Mouse (Mus musculus) fibroblast of lung, adult 2 months (primary cell): Measurements from ENCODE around the gene Mcpt4.
A peak's percentile ranks its signal among the peaks of the same experiment; 100 is the strongest.
"Not testable (repeated sequence)": the region's sequence is repeated elsewhere in the genome, so short reads cannot be mapped to it uniquely, and the experiment has no call there.

Experiments
- DNase-seq: peaks from one replicate; pipeline ENCODE4 v3.0.0-alpha.2; 2011; ENCODE audit warnings: low read depth

Mcpt4 gene

DNA sequence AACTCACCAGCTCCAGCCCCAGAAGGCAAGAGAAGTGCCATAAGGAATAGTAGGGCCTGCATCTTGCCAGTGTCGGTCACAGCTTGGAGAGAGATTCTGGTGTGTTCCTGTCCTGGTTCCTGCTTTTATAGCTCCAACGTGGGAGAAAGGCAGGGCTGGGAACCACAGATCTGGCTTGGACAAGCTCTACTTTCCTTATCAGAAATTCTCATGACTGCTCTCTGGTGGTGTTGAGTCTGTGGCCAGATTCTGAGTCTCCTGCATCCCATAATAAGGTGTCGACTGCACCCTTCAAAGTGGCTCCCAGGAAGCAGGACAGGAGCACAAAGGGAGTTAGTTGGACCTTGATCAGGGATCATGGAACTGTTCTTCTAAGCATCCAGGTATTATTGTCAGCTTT lies at the start of gene Mcpt4:
Mcpt4 (minus strand) TSS at position 101 of the 400 bp plus-strand sequence.
- DNase-seq: not testable (repeated sequence)

DNA sequence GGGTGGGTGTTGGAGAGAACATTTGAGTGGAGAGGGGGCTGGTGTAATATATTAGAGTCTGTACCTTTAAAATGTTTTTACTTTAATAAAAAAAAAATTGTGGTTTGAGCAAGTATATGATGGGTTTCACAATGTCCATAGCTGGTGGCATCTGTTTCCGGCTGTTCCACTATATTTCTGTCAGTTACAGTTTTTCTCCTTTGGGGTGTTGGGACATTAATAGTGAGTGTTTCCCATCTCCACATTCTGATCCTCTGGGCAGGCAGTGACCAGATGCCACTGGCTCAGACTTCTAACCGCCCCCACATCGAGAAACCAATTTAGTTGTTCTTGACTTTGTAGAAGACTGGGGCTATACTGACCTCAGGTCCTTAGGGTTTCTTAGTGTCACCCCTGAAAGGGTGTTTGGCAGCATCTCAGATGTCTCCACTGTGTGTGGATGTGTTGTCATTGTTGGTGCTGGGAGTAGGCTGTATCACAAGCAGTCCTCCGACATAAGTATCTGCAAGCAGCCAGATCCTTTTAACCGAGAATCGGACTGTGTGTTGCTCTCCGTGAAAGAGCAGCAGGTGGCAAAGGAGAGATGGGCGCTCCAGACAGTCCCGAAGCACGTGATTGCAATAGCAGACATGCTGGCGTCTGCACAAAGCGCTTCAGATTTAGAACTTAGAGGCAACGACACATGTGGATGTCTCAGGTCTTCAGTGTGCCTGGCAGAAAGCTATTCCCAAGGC lies 43.5 kb upstream of the Mcpt4 start:
- DNase-seq: no peak

DNA sequence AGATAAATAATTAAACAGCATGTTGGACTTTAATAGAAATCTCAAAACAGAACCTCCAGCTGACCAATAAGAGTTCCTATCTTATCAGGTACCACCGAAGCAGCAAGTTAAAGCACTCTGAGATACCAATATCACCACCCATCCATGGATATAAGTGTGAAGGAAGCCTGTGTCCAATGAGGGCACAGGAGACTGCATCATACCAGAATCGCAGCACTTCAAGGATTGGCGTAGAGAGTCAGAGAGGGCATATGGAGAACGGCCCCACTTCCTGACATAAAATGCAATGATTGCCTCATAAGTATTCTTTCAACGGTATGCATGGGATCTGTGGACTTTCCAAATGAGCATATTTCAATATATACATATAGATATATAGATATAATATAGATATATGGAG lies 42.9 kb upstream of the Mcpt4 start:
- no peak for DNase-seq

DNA sequence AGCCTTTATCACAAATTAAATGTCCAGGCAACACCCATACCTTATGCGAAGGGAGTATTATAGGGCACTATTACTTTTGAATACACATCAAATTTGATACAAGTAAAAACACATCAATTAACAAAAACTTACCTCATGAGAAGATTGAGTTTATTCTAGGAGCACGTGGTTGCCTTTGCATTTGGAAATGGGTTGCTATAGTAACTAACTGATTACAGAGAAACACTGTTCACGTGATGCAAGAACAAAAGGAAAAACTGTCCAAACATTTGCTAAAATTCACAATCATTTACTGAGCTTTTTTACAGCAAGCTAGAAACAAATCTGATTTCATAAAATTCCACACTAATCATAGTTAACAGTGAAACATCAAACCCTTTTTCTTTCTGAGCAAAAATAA lies 41.3 kb upstream of the Mcpt4 start:
- DNase-seq: no peak

DNA sequence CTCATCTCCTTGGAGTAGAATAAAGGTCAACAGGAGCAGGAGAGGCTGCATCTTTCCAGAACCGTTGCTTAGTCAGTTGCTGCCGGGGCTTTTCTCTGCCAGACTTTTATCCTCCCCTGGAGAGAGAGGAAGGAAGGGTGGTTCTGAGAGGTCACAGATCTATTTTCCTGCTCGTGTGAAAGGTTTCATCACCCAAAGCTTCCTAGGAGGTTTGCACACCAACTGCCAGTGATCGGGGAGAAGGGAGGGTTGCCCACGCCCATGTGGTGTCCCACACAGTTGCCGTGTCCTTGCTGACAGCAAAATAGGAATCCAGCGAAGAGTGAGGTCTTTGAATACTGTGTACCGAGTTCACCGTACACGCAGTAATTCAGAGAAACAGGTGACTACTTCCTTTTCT lies 40.3 kb upstream of the Mcpt4 start, which contains the start of gene Ctsg:
Ctsg (minus strand) TSS at position 189 of the 400 bp plus-strand sequence.
- DNase-seq: no peak

DNA sequence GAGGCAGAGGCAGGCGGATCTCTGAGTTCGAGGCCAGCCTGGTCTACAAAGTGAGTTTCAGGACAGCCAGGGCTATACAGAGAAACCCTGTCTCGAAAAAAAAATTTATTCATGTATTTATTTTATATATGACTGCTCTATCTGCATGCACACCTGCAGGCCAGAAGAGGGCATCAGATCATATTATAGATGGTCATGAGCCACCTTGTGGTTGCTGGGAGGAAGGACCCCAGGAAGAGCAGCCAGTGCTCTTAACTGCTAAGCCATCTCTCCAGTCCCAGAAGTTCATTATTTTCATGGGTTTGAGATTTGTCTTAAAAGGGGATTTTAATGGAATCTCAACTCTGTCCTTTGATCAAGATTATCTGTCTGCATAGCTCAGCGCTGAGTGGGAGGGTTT lies 36.8 kb upstream of the Mcpt4 start:
- DNase-seq: no peak

DNA sequence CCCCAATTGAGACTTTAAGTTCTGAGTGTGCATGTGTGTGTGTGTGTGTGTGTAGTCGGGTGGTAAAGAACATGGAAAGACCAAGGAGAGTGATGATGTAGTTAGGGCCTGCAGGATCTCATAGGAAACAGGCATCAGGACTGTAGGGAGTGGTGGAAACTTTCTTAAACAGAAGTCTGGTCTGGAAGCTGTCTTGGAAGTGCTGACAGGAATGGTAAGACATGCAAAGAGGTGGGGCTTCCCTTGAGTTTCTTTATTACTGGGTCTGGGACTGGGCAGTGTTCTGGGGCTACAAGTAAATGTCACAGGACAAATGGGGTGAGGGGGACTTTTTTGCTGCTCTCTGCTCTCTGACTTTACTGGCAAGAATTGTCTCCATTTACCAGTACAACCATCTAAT lies 35.5 kb upstream of the Mcpt4 start:
- no peak for DNase-seq

DNA sequence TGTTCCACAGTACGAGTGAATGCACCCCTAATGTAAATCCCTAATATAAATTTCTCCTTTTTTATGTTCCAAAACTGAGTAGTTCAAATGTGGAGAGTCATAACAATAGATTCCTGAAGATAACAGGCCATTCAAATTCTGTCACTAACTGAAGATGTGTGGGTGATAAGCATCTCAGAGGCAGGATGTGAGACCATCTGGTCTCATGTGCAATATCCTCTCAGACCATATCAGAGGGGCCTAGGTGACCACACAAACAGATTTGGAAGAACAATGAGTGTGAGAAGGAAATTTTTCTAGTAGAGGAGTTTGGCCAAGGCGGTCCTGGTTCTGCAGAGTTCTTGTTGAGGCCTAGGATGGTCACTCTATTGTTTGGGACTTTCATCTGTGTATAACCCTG lies 31.2 kb upstream of the Mcpt4 start:
- DNase-seq: no peak

DNA sequence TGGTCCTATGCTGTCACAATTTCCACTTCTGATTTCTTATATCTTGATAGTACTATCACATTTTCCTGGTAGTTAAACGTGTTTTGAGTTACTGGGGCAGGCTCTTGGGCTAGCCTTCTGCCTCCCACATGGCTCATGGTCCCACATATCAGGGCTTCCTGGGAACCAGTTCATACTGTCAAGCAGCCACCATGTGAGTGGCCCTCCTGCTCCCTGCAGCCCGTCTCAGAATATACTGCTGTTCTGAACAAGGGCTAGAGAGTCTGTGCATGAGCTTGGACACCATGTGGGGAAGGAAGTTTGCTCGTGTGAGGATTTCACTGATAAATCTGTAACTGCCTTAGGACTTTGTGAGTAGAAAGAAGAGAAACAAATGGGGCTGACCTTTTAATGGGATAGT lies 24.6 kb upstream of the Mcpt4 start:
- no peak for DNase-seq

DNA sequence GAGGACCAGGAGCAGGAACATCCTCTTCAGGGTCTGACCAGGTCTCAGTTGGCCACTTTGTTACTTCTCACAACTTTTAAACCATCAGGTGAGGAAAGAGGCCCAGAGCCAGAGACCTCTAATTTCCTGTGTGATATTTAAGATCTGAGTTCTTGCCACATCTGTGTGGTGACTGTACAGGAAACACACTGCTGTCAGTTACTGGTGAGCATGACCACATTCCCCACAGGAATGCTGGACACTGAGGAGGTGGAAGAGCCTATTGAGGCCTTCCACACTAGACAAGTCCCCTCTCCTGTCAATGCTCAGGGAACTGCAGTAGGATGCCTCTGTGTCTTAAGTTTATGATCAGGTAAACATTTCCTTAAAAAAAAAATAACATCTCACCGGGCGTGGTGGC lies 23.1 kb upstream of the Mcpt4 start, which contains the start of gene Mcpt8:
Mcpt8 (minus strand) TSS at position 107 of the 400 bp plus-strand sequence.
- no peak for DNase-seq

DNA sequence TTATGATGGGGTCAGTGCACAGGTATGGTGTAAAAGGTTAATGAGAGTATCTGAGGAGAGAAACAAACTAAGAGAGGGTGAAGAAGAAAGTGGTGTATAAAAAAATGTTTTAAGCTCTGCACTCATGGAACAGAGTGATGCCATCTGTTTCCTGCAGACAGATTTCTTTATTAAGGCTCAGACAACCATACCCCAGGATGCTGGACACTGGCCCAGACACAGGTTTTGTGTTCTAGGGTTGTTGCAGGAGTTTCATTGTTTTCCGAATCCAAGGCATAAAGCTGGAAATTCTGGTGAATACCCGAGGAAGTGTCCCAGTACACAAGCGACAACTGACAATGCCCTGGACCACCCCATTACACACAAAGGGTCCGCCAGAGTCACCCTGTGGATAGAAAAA lies 19.9 kb upstream of the Mcpt4 start:
- DNase-seq: no peak

DNA sequence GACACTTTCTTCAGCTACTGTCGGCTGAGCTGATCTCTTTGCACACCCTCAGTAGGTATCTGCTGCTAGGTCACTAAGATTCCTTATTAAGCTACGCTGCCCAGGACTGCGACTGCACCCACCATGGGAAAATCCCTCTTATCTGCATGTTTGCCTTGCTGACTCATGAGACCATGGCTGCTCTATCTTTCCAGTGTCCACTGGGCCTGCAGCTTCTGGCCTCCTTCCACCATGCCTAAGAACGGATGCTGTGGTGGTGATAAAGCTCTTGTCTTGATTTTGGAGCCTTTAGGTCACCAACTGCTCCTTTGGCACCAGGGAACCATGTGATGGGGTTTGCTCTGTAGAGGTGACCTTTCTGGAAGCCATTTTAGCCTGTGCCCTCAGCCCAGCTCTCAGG lies 4.4 kb downstream of the Mcpt4 start:
- no peak for DNase-seq

DNA sequence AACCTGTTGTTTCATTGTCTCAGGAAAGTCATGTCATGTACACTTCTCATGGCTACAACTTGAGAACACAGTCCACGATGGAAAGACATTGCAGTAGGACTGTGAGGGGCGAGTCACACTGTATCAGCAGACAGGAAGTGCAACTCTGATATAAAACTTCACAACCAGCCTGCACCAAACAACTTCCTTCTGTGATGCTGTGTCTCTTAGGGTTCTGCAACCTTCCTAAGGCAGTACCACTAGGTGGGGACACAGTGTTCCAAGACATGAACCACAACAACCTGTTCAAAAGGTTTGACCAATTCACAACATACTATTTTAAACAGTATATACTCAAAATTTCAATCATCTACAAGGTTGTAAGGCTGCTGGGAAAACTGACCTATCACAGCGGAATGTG lies 6.7 kb downstream of the Mcpt4 start:
- DNase-seq: no peak

DNA sequence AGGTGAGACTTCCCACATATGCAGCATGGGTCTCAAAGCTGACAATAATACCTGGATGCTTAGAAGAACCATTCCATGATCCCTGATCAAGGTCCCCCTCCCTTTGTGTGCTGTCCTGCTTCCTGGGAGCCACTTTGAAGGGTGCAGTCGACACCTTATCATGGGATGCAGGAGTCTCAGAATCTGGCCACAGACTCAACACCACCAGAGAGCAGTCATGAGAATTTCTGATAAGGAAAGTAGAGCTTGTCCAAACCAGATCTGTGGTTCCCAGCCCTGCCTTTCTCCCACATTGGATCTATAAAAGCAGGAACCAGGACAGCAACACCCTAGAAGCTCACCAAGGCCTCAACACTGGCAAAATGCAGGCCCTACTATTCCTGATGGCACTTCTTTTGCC lies 20.3 kb downstream of the Mcpt4 start, which contains the start of gene Mcpt2:
Mcpt2 (plus strand) TSS at position 250 of the 400 bp plus-strand sequence.
- DNase-seq: not testable (repeated sequence)

DNA sequence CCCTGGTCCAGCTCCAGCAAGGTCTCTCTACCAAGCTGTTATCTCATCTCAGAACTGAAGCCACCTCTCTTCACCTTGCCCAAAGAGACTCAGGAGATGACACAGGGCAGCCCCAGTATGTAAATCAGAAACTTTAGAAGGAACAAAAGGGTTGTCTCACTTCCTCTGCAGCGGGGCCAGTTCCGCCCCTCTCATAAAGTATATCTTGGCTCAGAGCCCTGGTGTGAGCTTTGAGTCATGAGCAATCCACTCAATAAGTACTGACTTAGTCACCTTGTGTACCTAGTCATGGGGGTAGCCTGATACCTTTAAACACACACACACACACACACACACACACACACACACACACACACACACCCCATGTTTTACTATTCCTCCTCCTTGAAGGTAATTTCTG lies 27.7 kb downstream of the Mcpt4 start:
- peak; percentile 19 for DNase-seq

DNA sequence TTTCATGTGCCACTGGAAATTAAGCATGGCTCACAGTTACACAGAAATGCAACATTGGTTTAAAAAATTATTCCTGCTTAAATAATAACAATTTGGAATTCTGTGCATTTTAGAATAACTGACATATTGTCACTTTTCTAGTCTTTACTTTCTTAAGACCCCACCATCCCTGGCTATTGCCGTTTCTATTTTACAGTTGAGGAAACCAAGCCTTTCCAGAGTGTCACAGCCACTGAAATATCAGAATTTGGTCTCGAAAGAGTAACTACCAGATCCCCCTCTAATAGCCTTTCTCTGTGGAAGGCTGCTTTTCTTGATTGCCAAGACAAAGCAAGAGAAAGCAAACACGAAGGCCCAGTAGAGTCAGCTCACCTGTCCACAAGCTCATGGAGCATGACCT lies 31.7 kb downstream of the Mcpt4 start, which contains the start of gene Mcpt9:
Mcpt9 (minus strand) TSS at position 101 of the 400 bp plus-strand sequence.
- DNase-seq: not testable (repeated sequence)

DNA sequence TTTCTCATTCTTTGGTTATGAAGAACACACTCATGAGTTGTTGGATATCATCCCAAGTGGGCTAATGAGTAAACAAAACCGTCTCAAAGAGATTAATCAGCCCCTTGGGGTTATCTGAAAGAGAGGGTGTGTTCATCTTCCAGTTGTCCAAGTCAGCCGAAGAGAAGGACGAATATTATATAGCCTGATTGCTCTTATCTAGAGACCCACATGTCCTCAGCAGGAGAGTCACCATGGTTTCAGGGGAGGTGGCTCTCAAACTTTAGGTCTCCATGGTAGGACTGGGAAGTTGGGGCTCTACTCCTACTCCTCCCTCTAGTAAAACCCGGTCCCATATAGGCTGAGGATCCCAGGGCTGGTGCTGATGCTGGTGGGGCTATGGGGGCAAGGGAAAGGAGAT lies 40.8 kb downstream of the Mcpt4 start:
- not testable (repeated sequence) for DNase-seq

DNA sequence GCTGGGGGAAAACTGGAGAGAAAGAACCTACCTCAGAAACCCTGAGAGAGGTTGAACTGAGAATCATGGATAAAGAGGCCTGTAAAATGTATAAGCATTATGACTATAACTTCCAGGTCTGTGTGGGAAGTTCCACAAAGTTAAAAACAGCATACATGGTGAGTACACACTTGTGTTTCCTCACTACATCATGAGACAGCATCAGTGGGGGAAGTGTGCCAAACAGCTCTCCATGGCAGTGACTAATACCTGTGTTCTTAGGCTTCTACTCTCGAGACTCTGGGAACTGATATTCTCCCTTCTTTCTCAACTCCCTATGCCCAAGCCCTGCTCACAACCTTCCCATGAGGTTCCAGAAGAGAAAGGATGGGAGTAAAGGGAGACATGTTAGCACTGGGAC lies 42.7 kb downstream of the Mcpt4 start:
- DNase-seq: peak; percentile 24

DNA sequence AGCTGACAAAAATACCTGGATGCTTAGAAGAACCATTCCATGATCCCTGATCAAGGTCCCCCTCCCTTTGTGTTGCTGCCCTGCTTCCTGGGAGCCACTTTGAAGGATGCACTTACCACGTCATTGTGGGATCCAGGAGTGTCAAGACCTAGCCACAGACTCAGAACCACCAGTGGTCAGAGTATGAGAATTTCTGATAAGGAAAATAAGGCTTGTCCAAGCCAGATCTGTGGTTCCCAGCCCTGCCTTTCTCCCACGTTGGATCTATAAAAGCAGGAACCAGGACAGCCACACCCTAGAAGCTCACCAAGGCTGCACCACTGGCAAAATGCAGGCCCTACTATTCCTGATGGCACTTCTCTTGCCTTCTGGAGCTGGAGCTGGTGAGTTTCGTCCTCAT lies 44.4 kb downstream of the Mcpt4 start, which contains the start of gene Mcpt1:
Mcpt1 (plus strand) TSS at position 301 of the 400 bp plus-strand sequence.
- DNase-seq: not testable (repeated sequence)

DNA sequence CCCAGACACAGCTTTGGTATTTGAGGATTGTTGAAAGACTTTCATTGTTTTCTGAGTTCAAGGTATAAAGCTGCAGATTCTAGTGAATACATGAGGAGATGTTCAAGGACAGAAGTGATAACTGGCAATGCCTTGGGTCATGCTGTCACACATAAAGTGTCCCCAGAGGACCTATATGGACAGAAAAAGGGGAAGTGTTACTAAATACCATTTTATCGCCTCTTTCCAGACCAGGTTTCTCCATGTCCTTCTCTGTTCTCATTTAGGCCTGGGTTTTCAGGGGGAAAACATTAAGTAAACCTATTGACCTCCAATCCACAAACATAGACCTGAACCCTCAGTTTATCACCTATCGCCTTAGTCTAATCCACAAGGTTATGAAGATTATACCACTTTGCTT lies 48.2 kb downstream of the Mcpt4 start:
- no peak for DNase-seq

DNA sequence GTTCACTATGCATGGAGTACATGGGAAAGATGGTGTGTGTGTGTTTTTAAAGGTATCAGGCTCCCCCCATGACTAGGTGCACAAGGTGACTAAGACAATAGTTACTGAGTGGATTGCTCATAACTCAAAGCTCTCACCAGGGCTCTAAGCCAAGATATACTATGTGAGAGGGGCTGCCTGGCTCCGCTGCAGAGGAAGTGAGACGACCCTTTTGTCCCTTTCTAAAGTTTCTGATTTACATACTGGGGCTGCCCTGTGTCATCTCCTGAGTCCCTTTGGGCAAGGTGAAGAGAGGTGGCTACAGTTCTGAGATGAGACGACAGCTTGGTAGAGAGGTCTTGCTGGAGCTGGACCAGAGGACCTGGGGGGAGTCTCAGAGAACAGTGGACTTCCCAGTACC lies 49.0 kb downstream of the Mcpt4 start:
- no peak for DNase-seq
